Mouse (Mus musculus) forebrain, embryonic 15.5 days (tissue): Measurements from ENCODE around the gene 1110004F10Rik. TPM values are rescaled to one million over a fixed set of nuclear protein-coding genes. Genes with fewer than 3 reads are reported as not detected.

Source experiments
- ATAC-seq: fragments of 200-750 bp; cut with Nextera tagmentation; replicated peaks from 2 replicates; pipeline ENCODE4 v1.8.0; 2017; ENCODE audit warnings: mild to moderate bottlenecking, moderate TSS enrichment, moderate library complexity
- H3K27ac ChIP-seq: fragments of 300-500 bp; sonication (generic); replicated peaks from 2 replicates; pipeline ENCODE4 v1.5.1; 2015; ENCODE audit warnings: mild to moderate bottlenecking, inconsistent platforms
- H3K27me3 ChIP-seq: fragments of 300-500 bp; sonication (generic); 2 replicates; pipeline ENCODE4 v1.6.1; 2015; ENCODE audit warnings: inconsistent platforms
- H3K36me3 ChIP-seq: fragments of 300-500 bp; sonication (generic); 2 replicates; pipeline ENCODE4 v1.6.1; 2015; ENCODE audit warnings: mild to moderate bottlenecking, inconsistent platforms
- H3K4me1 ChIP-seq: fragments of 300-500 bp; sonication (generic); 2 replicates; pipeline ENCODE4 v1.6.1; 2015; ENCODE audit warnings: inconsistent platforms
- H3K4me2 ChIP-seq: fragments of 300-500 bp; sonication (generic); replicated peaks from 2 replicates; pipeline ENCODE4 v1.6.1; 2015; ENCODE audit warnings: mild to moderate bottlenecking, inconsistent platforms
- H3K4me3 ChIP-seq: fragments of 300-500 bp; sonication (generic); 2 replicates; pipeline ENCODE4 v1.5.1; 2015; ENCODE audit warnings: mild to moderate bottlenecking, inconsistent platforms
- H3K9ac ChIP-seq: fragments of 300-500 bp; sonication (generic); replicated peaks from 2 replicates; pipeline ENCODE4 v1.6.1; 2015; ENCODE audit warnings: mild to moderate bottlenecking, inconsistent platforms
- H3K9me3 ChIP-seq: fragments of 300-500 bp; sonication (generic); 2 replicates; pipeline ENCODE4 v1.6.1; 2016; ENCODE audit warnings: inconsistent platforms
- WGBS: fragments of 180-500 bp; shearing (Covaris S2); methylation state at CpG from one replicate; pipeline ENCODE4 v1.1.7; 2015; ENCODE audit warnings: mixed read lengths; 5-methylcytosine and 5-hydroxymethylcytosine counted together
- polyA plus RNA-seq: library from polyadenylated mRNA; unstranded; fragments of >200 nt; fragmentation: Nextera tagmentation; extraction: Ambion mirVana; gene quantifications from 2 replicates; pipeline ENCODE4 v1.2.1, GENCODE M21; 2015

The 1110004F10Rik gene
- polyA plus RNA-seq, 1 experiment from 2014 or later = 363 TPM

- peaks cover 32% of the 10 kb centered on the region for H3K4me1 ChIP-seq
- H3K9me3 ChIP-seq = no peaks in the 10 kb centered on the region
- ATAC-seq = no peak
- no peaks in the 10 kb centered on the region for H3K36me3 ChIP-seq
- H3K4me2 ChIP-seq = no peak overlapping the region
- no peaks in the 10 kb centered on the region for H3K27me3 ChIP-seq
- H3K9ac ChIP-seq = no peak overlapping the region
- no peak overlapping the region for H3K27ac ChIP-seq
- WGBS = 82% methylated on average over 2 of the region's 2 CpGs
- no peak overlapping the region for H3K4me3 ChIP-seq
Measured at GRCm38 (mm10) chr7:116127052-116127451, 87.9 kb downstream of the 1110004F10Rik start.

GRCm38 (mm10) chr7:116128286-116128685 is 89.1 kb downstream of the 1110004F10Rik start:
- no peak overlapping the region for H3K9ac ChIP-seq
- ATAC-seq = no peak
- H3K27ac ChIP-seq = no peak overlapping the region
- H3K4me3 ChIP-seq = no peak overlapping the region
- H3K36me3 ChIP-seq = no peaks in the 10 kb centered on the region
- no peak overlapping the region for H3K4me2 ChIP-seq
- 95% methylated on average over 8 of the region's 8 CpGs for WGBS
- peaks cover 20% of the 10 kb centered on the region for H3K4me1 ChIP-seq
- H3K27me3 ChIP-seq = no peaks in the 10 kb centered on the region
- no peaks in the 10 kb centered on the region for H3K9me3 ChIP-seq

- Histone ChIP-seq H3K4me2 (no peak overlapping the region), H3K27ac (no peak overlapping the region), H3K27me3 (no peaks in the 10 kb centered on the region), H3K9me3 (no peaks in the 10 kb centered on the region), H3K4me1 (peaks cover 14% of the 10 kb centered on the region), H3K4me3 (no peak overlapping the region), H3K9ac (no peak overlapping the region), H3K36me3 (no peaks in the 10 kb centered on the region)
- WGBS = 94% methylated on average over 10 of the region's 10 CpGs
- no peak for ATAC-seq
Measured at GRCm38 (mm10) chr7:116129374-116129773, 90.2 kb downstream of the 1110004F10Rik start.

GRCm38 (mm10) chr7:116131390-116131789 is 92.2 kb downstream of the 1110004F10Rik start:
- no peaks in the 10 kb centered on the region for H3K36me3 ChIP-seq
- H3K4me1 ChIP-seq = peaks cover 10% of the 10 kb centered on the region
- no peak overlapping the region for H3K4me3 ChIP-seq
- WGBS = 15% methylated on average over 4 of the region's 4 CpGs
- H3K9me3 ChIP-seq = no peaks in the 10 kb centered on the region
- no peak; the same call in 1 of the 2 replicates for ATAC-seq
- H3K4me2 ChIP-seq = no peak overlapping the region
- H3K9ac ChIP-seq = no peak overlapping the region
- no peaks in the 10 kb centered on the region for H3K27me3 ChIP-seq
- H3K27ac ChIP-seq = peak overlapping the region; percentile 55

- no peaks in the 10 kb centered on the region for H3K27me3 ChIP-seq
- H3K4me3 ChIP-seq = no peak overlapping the region
- no peaks in the 10 kb centered on the region for H3K9me3 ChIP-seq
- H3K4me1 ChIP-seq = peaks cover 10% of the 10 kb centered on the region
- H3K27ac ChIP-seq = peak overlapping the region; percentile 55
- H3K4me2 ChIP-seq = no peak overlapping the region
- no peak overlapping the region for H3K9ac ChIP-seq
- ATAC-seq = peak; percentile 66
- no peaks in the 10 kb centered on the region for H3K36me3 ChIP-seq
- WGBS = 5% methylated on average over 5 of the region's 5 CpGs
Measured at GRCm38 (mm10) chr7:116132078-116132477, 92.9 kb downstream of the 1110004F10Rik start.

- H3K27ac ChIP-seq = no peak overlapping the region
- WGBS = 73% methylated on average over 31 of the region's 31 CpGs
- H3K9me3 ChIP-seq = no peaks in the 10 kb centered on the region
- H3K4me2 ChIP-seq = no peak overlapping the region
- H3K4me3 ChIP-seq = no peak overlapping the region
- no peaks in the 10 kb centered on the region for H3K27me3 ChIP-seq
- peaks cover 14% of the 10 kb centered on the region for H3K4me1 ChIP-seq
- no peak overlapping the region for H3K9ac ChIP-seq
- no peaks in the 10 kb centered on the region for H3K36me3 ChIP-seq
- ATAC-seq = no peak
Measured at GRCm38 (mm10) chr7:116134413-116135292, 95.5 kb downstream of the 1110004F10Rik start.

- Histone ChIP-seq H3K4me1 (peaks cover 4% of the 10 kb centered on the region; the same call in 1 of the 2 replicates), H3K27ac (no peak overlapping the region), H3K9me3 (no peaks in the 10 kb centered on the region), H3K4me3 (no peak overlapping the region), H3K36me3 (no peaks in the 10 kb centered on the region), H3K9ac (no peak overlapping the region), H3K4me2 (no peak overlapping the region), H3K27me3 (no peaks in the 10 kb centered on the region)
- 94% methylated on average over 12 of the region's 12 CpGs for WGBS
- ATAC-seq = no peak
Measured at GRCm38 (mm10) chr7:116137149-116137548, 98.0 kb downstream of the 1110004F10Rik start.

GRCm38 (mm10) chr7:116137671-116138070 is 98.5 kb downstream of the 1110004F10Rik start:
- WGBS = 60% methylated on average over 3 of the region's 3 CpGs
- Histone ChIP-seq H3K27ac (no peak overlapping the region), H3K9ac (no peak overlapping the region), H3K4me1 (0 out of 2 replicates have a peak, but pooled peaks cover 4% of the 10 kb centered on the region), H3K36me3 (no peaks in the 10 kb centered on the region), H3K4me3 (no peak overlapping the region), H3K4me2 (no peak overlapping the region), H3K9me3 (no peaks in the 10 kb centered on the region), H3K27me3 (no peaks in the 10 kb centered on the region)
- no peak for ATAC-seq

DNA sequence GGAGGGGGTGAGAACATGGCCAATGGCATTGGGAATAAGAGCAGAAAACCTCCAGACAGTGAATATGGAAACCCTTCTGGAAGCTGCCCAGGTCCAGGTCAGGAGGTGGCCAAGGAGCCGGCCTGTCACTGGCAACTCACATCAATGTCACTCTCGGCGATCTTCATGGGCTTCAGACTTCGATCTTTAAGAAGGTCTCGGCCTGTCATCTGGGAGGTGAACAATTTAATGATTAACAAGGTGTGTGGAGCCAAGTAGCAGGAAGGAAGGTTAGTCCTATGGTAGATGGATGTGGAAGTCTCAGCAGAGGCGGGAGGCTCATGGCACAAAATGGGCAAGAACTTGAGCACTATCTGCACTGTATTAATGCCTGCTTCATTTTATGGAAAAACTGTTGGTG is 105.8 kb downstream of the 1110004F10Rik start:
- Histone ChIP-seq H3K4me2 (no peak overlapping the region), H3K4me3 (no peak overlapping the region), H3K27ac (no peak overlapping the region), H3K9ac (no peak overlapping the region), H3K27me3 (no peaks in the 10 kb centered on the region), H3K36me3 (no peaks in the 10 kb centered on the region), H3K4me1 (no peaks in the 10 kb centered on the region), H3K9me3 (no peaks in the 10 kb centered on the region)
- ATAC-seq = no peak
- WGBS = 93% methylated on average over 6 of the region's 6 CpGs

- no peak overlapping the region for H3K9ac ChIP-seq
- H3K27ac ChIP-seq = no peak overlapping the region
- no peaks in the 10 kb centered on the region for H3K9me3 ChIP-seq
- no peak for ATAC-seq
- H3K4me3 ChIP-seq = no peak overlapping the region
- no peaks in the 10 kb centered on the region for H3K4me1 ChIP-seq
- H3K27me3 ChIP-seq = no peaks in the 10 kb centered on the region
- no peaks in the 10 kb centered on the region for H3K36me3 ChIP-seq
- 97% methylated on average over 2 of the region's 2 CpGs for WGBS
- H3K4me2 ChIP-seq = no peak overlapping the region
Measured at GRCm38 (mm10) chr7:116147114-116147513, 107.9 kb downstream of the 1110004F10Rik start.

GRCm38 (mm10) chr7:116149568-116149967 is 110.4 kb downstream of the 1110004F10Rik start:
- 77% methylated on average over 4 of the region's 4 CpGs for WGBS
- no peaks in the 10 kb centered on the region for H3K4me1 ChIP-seq
- no peaks in the 10 kb centered on the region for H3K27me3 ChIP-seq
- no peaks in the 10 kb centered on the region for H3K9me3 ChIP-seq
- no peaks in the 10 kb centered on the region for H3K36me3 ChIP-seq
- H3K4me2 ChIP-seq = no peak overlapping the region
- H3K9ac ChIP-seq = no peak overlapping the region
- no peak overlapping the region for H3K4me3 ChIP-seq
- no peak overlapping the region for H3K27ac ChIP-seq
- ATAC-seq = no peak

DNA sequence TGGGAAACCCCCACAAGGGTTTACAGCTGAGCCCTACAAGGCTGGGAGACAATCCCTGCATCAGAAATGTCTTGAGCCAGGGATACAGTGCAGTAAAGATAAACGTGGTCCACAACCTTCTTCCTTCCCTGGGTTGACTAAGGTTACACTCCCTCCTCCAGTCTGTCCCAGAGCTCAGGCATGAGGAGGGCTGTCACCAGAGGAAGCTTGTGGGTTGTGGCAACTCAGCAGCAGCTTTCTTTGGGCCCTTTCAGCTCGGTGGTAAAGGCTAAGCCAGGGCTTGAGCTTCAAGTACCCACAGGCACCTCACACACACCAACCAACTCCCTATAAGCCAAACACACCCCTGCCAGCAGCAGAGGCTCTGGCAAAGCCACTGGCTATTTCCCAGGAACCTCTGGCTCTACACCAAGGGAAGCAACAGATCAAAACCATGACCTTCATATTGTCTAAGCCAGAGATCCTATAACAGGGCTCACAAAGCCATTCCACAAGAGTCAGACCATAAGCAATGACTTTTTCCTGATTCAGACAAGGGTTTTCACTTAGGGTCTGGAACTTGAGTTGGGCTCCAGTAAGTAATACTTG is 114.7 kb downstream of the 1110004F10Rik start:
- 79% methylated on average over 2 of the region's 2 CpGs for WGBS

More for the DNA sequence above, 114.7 kb downstream of the 1110004F10Rik start:
- Histone ChIP-seq H3K4me3 (no peak overlapping the region), H3K9ac (no peak overlapping the region), H3K9me3 (no peaks in the 10 kb centered on the region), H3K4me2 (no peak overlapping the region), H3K4me1 (no peaks in the 10 kb centered on the region), H3K27ac (no peak overlapping the region), H3K27me3 (no peaks in the 10 kb centered on the region), H3K36me3 (no peaks in the 10 kb centered on the region)
- ATAC-seq = no peak
